Mouse (Mus musculus) C2C12 (cell line): ENCODE measurements around the gene Paxx. TPM values are rescaled to one million over a fixed set of nuclear protein-coding genes. Genes with fewer than 3 reads are reported as not detected.
"Not testable (repeated sequence)": the region's sequence is repeated elsewhere in the genome, so short reads cannot be mapped to it uniquely, and the experiment has no call there.

ENCODE experiments used
- H3K27me3 ChIP-seq: one replicate; pipeline ENCODE4 v1.6.1; 2011; ENCODE audit not compliant: control insufficient read depth, insufficient read depth, insufficient read length
- H3K36me3 ChIP-seq: one replicate; pipeline ENCODE4 v1.6.1; 2011; ENCODE audit not compliant: control insufficient read depth, insufficient read depth
- H3K4me3 ChIP-seq: one replicate; pipeline ENCODE4 v1.5.1; 2011; ENCODE audit warnings: mild to moderate bottlenecking, control low read depth; ENCODE audit not compliant: poor library complexity, insufficient read depth, severe bottlenecking
- H3K79me2 ChIP-seq: one replicate; pipeline ENCODE4 v1.6.1; 2011; ENCODE audit not compliant: control insufficient read depth, insufficient read depth
- H3K79me3 ChIP-seq: one replicate; pipeline ENCODE4 v1.6.1; 2011; ENCODE audit warnings: low read depth, control low read depth
- H3ac ChIP-seq: one replicate; pipeline ENCODE3; 2011; ENCODE audit warnings: low read depth; ENCODE audit not compliant: control insufficient read depth, insufficient read length
- CEBPB ChIP-seq: IDR thresholded peaks from one replicate; pipeline ENCODE4 v1.6.1; 2011; ENCODE audit warnings: low read depth, mild to moderate bottlenecking, control low read depth, moderate library complexity
- CTCF ChIP-seq: IDR thresholded peaks from one replicate; pipeline ENCODE4 v1.5.1; 2011; ENCODE audit not compliant: control insufficient read depth, insufficient read depth, insufficient read length
- FOSL1 ChIP-seq: IDR thresholded peaks from one replicate; pipeline ENCODE4 v1.8.0; 2011; ENCODE audit warnings: mild to moderate bottlenecking, low read length; ENCODE audit not compliant: poor library complexity, insufficient read depth, severe bottlenecking
- microRNA-seq: library from miRNA; unstranded; fragments of <30 nt; microRNA quantifications from one replicate; pipeline ENCODE4, GENCODE M21; 2019; ENCODE audit warnings: borderline microRNAs expressed
- polyA plus RNA-seq: library from polyadenylated mRNA; unstranded; fragments of >200 nt; fragmentation: generic; extraction: Trizol; gene quantifications from one replicate; pipeline ENCODE4 v1.2.1, GENCODE M21; 2012; ENCODE audit warnings: missing spikeins

Paxx gene
- polyA plus RNA-seq, 1 experiment, result 12.3 TPM

GRCm38 (mm10) chr2:25417426-25417825 is 43.5 kb downstream of the Paxx start:
- Histone ChIP-seq H3K27me3 (no peaks in the 10 kb centered on the region), H3K4me3 (no peak overlapping the region), H3K79me2 (no peaks in the 10 kb centered on the region), H3K79me3 (no peaks in the 10 kb centered on the region), H3K36me3 (no peaks in the 10 kb centered on the region), H3ac (no peak overlapping the region)
- no peak for TF ChIP-seq CTCF

- not testable (repeated sequence) for H3K36me3 ChIP-seq, H3K79me3 ChIP-seq, H3K27me3 ChIP-seq, H3ac ChIP-seq, H3K79me2 ChIP-seq, H3K4me3 ChIP-seq
Observed at GRCm38 (mm10) chr2:25413436-25413835, 47.5 kb downstream of the Paxx start.

GRCm38 (mm10) chr2:25408908-25409307 is 52.0 kb downstream of the Paxx start:
- no peak overlapping the region for H3ac ChIP-seq
- no peaks in the 10 kb centered on the region for H3K36me3 ChIP-seq
- H3K79me3 ChIP-seq, result no peaks in the 10 kb centered on the region
- peaks cover 8% of the 10 kb centered on the region for H3K79me2 ChIP-seq
- H3K4me3 ChIP-seq, result no peak overlapping the region
- TF ChIP-seq FOSL1, result no peak
- no peak for TF ChIP-seq CEBPB
- TF ChIP-seq CTCF, result no peak
- no peaks in the 10 kb centered on the region for H3K27me3 ChIP-seq

Small RNA genes within 50 kb of the gene (microRNA-seq; reads per million reads assigned to microRNA genes)
- gene Mir3087, result not detected

Other genes with a start within 250 kb of the Paxx start
- 47.4 TPM for gene Nelfb, start 249.6 kb downstream of the Paxx start, polyA plus RNA-seq
- gene Stpg3, start 246.5 kb downstream of the Paxx start, polyA plus RNA-seq, result not detected
- not detected for gene Fam166a, start 242.3 kb downstream of the Paxx start, polyA plus RNA-seq
- 800 TPM for gene Tubb4b, start 236.4 kb downstream of the Paxx start, polyA plus RNA-seq
- gene Slc34a3, start 226.7 kb downstream of the Paxx start, polyA plus RNA-seq, result not detected
- gene Rnf224, start 224.3 kb downstream of the Paxx start, polyA plus RNA-seq, result not detected
- 0.22 TPM for gene Rnf208, start 218.8 kb downstream of the Paxx start, polyA plus RNA-seq
- 0.25 TPM for gene Cysrt1, start 218.6 kb downstream of the Paxx start, polyA plus RNA-seq
- gene AL732309.1, start 214.2 kb downstream of the Paxx start, polyA plus RNA-seq, result 3.9 TPM
- 28.5 TPM for gene Tmem203, start 205.7 kb downstream of the Paxx start, polyA plus RNA-seq
- 7.4 TPM for gene Tprn, start 198.5 kb downstream of the Paxx start, polyA plus RNA-seq
- gene Ssna1, start 188.7 kb downstream of the Paxx start, polyA plus RNA-seq, result 143 TPM
- gene Anapc2, start 188.6 kb downstream of the Paxx start, polyA plus RNA-seq, result 89.4 TPM
- not detected for gene Tmem210, start 172.9 kb downstream of the Paxx start, polyA plus RNA-seq
- gene Lrrc26, start 171.2 kb downstream of the Paxx start, polyA plus RNA-seq, result not detected
- 0.02 TPM for gene Grin1, start 141.9 kb downstream of the Paxx start, polyA plus RNA-seq
- gene Man1b1, start 128.8 kb downstream of the Paxx start, polyA plus RNA-seq, result 38.0 TPM
- gene Dpp7, start 104.7 kb downstream of the Paxx start, polyA plus RNA-seq, result 22.4 TPM
- 96.6 TPM for gene Uap1l1, start 95.4 kb downstream of the Paxx start, polyA plus RNA-seq
- 25.8 TPM for gene Sapcd2, start 88.8 kb downstream of the Paxx start, polyA plus RNA-seq
- not detected for gene Entpd2, start 65.2 kb downstream of the Paxx start, polyA plus RNA-seq
- 79.9 TPM for gene Npdc1, start 61.7 kb downstream of the Paxx start, polyA plus RNA-seq
- gene Fut7, start 37.8 kb downstream of the Paxx start, polyA plus RNA-seq, result 0.08 TPM
- gene Abca2, start 32.4 kb downstream of the Paxx start, polyA plus RNA-seq, result 4.2 TPM
- gene Clic3, start 4.3 kb downstream of the Paxx start, polyA plus RNA-seq, result 0.15 TPM
- gene Ptgds, start 9.0 kb upstream of the Paxx start, polyA plus RNA-seq, result not detected
- gene Lcn12, start 32.8 kb upstream of the Paxx start, polyA plus RNA-seq, result not detected
- 35.8 TPM for gene Fbxw5, start 39.7 kb upstream of the Paxx start, polyA plus RNA-seq
- 0.32 TPM for gene C8g, start 40.6 kb upstream of the Paxx start, polyA plus RNA-seq
- gene Traf2, start 85.8 kb upstream of the Paxx start, polyA plus RNA-seq, result 28.8 TPM
- gene Edf1, start 96.8 kb upstream of the Paxx start, polyA plus RNA-seq, result 340 TPM
- gene Mamdc4, start 113.8 kb upstream of the Paxx start, polyA plus RNA-seq, result 5.7 TPM
- 94.2 TPM for gene Phpt1, start 114.1 kb upstream of the Paxx start, polyA plus RNA-seq
- 0.29 TPM for gene Ajm1, start 120.7 kb upstream of the Paxx start, polyA plus RNA-seq
- gene Rabl6, start 147.4 kb upstream of the Paxx start, polyA plus RNA-seq, result 58.9 TPM
- gene Ccdc183, start 156.6 kb upstream of the Paxx start, polyA plus RNA-seq, result 0.15 TPM
- gene Tmem141, start 160.9 kb upstream of the Paxx start, polyA plus RNA-seq, result 12.9 TPM
- 0.14 TPM for gene Fcna, start 166.9 kb upstream of the Paxx start, polyA plus RNA-seq
- not detected for gene Lcn8, start 192.0 kb upstream of the Paxx start, polyA plus RNA-seq
- gene Lcn5, start 196.9 kb upstream of the Paxx start, polyA plus RNA-seq, result not detected
- gene Lcn6, start 215.7 kb upstream of the Paxx start, polyA plus RNA-seq, result not detected
- not detected for gene Lcn10, start 221.6 kb upstream of the Paxx start, polyA plus RNA-seq
- not detected for gene Obp2a, start 238.9 kb upstream of the Paxx start, polyA plus RNA-seq
- 1.0 TPM for gene Bmyc, start 245.6 kb upstream of the Paxx start, polyA plus RNA-seq